Mouse (Mus musculus) C2C12 (cell line): ENCODE data around the gene Gpd1.

Experiments
- CEBPB ChIP-seq: IDR thresholded peaks from one replicate; pipeline ENCODE4 v1.6.1; 2011; ENCODE audit warnings: low read depth, mild to moderate bottlenecking, control low read depth, moderate library complexity
- CTCF ChIP-seq: IDR thresholded peaks from one replicate; pipeline ENCODE4 v1.5.1; 2011; ENCODE audit not compliant: control insufficient read depth, insufficient read depth, insufficient read length
- FOSL1 ChIP-seq: IDR thresholded peaks from one replicate; pipeline ENCODE4 v1.8.0; 2011; ENCODE audit warnings: mild to moderate bottlenecking, low read length; ENCODE audit not compliant: poor library complexity, insufficient read depth, severe bottlenecking
- MAX ChIP-seq: IDR thresholded peaks from one replicate; pipeline ENCODE4 v1.6.1; 2011; ENCODE audit warnings: mild to moderate bottlenecking, control low read depth
- MYOD1 ChIP-seq: IDR thresholded peaks from one replicate; pipeline ENCODE4 v1.6.1; 2011; ENCODE audit warnings: low read depth; ENCODE audit not compliant: control insufficient read depth, insufficient read length
- MYOG ChIP-seq: IDR thresholded peaks from one replicate; pipeline ENCODE4 v1.6.1; 2011; ENCODE audit not compliant: control insufficient read depth, insufficient read length; ENCODE audit errors: extremely low read depth
- USF1 ChIP-seq: IDR thresholded peaks from one replicate; pipeline ENCODE4 v1.6.1; 2011; ENCODE audit warnings: low read depth, mild to moderate bottlenecking, control low read depth, moderate library complexity

DNA sequence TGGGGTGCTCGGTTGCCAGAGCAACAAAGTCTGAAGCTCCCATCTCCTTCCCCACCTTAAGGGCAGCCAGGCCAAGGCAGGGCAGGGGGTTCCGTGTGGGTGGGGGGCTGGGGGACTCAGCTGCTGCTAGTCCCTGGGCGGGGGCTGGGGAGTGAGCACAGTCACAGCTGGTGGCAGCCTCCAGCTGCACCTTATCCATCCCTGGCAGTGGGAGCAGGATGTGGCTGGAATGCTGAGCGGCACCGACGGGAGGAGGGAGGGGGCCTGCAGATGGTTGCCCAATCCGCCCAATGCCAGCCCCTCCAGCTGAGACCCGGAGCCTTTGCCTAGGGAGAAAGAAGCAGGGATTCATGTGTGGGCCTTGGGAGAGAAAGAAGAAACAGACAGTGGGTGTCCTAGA is 40.2 kb upstream of the Gpd1 start:
- TF ChIP-seq CTCF (no peak), MYOD1 (no peak), MAX (no peak), USF1 (no peak), MYOG (no peak), CEBPB (no peak), FOSL1 (no peak)
